Mouse (Mus musculus): Measurements from ENCODE around the gene Abhd18.
"Not testable (repeated sequence)": the region's sequence is repeated elsewhere in the genome, so short reads cannot be mapped to it uniquely, and the experiment has no call there.

Abhd18 gene

GRCm38 (mm10) chr3:40846957-40847017, at the start of gene Abhd18:
Gene Abhd18 (plus strand): TSS chr3:40846970.
- DNase-seq (ENCODE audit: low spot score): not testable (repeated sequence)

GRCm38 (mm10) chr3:40798054-40798453, 48.7 kb upstream of the Abhd18 start:
- no peak for DNase-seq (ENCODE audit: low spot score)

GRCm38 (mm10) chr3:40798500-40798899, 48.3 kb upstream of the Abhd18 start:
- DNase-seq (ENCODE audit: low spot score): peak; percentile 59

GRCm38 (mm10) chr3:40799530-40800372, 47.0 kb upstream of the Abhd18 start, which contains the start of gene Plk4:
Gene Plk4 (plus strand): TSS chr3:40800019.
- DNase-seq (ENCODE audit: low spot score): peak; percentile 93

- peak; percentile 64 for DNase-seq (ENCODE audit: low spot score)
These were observed 46.4 kb upstream of the Abhd18 start for GRCm38 (mm10) chr3:40800373-40800823.

GRCm38 (mm10) chr3:40806871-40807270, 39.9 kb upstream of the Abhd18 start:
- no peak for DNase-seq (ENCODE audit: low spot score)

GRCm38 (mm10) chr3:40808686-40809085, 38.1 kb upstream of the Abhd18 start:
- DNase-seq (ENCODE audit: low spot score): no peak

- no peak for DNase-seq (ENCODE audit: low spot score)
These were observed 36.9 kb upstream of the Abhd18 start for GRCm38 (mm10) chr3:40809894-40810293.

GRCm38 (mm10) chr3:40813275-40813674, 33.5 kb upstream of the Abhd18 start:
- no peak for DNase-seq (ENCODE audit: low spot score)

- not testable (repeated sequence) for DNase-seq (ENCODE audit: low spot score)
These were observed 1.2 kb upstream of the Abhd18 start for GRCm38 (mm10) chr3:40845521-40845920.

GRCm38 (mm10) chr3:40846473-40846956, 255 bp upstream of the Abhd18 start, which contains the start of gene Mfsd8:
Gene Mfsd8 (minus strand): TSS chr3:40846886.
- DNase-seq (ENCODE audit: low spot score): peak; percentile 96

GRCm38 (mm10) chr3:40847018-40847417, 248 bp downstream of the Abhd18 start:
- DNase-seq (ENCODE audit: low spot score): not testable (repeated sequence)

GRCm38 (mm10) chr3:40847936-40848335, 1.2 kb downstream of the Abhd18 start:
- not testable (repeated sequence) for DNase-seq (ENCODE audit: low spot score)

GRCm38 (mm10) chr3:40853123-40853738, 6.5 kb downstream of the Abhd18 start:
- DNase-seq (ENCODE audit: low spot score): not testable (repeated sequence)

GRCm38 (mm10) chr3:40893816-40894258, 47.1 kb downstream of the Abhd18 start:
- DNase-seq (ENCODE audit: low spot score): peak; percentile 98

GRCm38 (mm10) chr3:40894336-40894735, 47.6 kb downstream of the Abhd18 start:
- not testable (repeated sequence) for DNase-seq (ENCODE audit: low spot score)

GRCm38 (mm10) chr3:40902443-40902842, 55.7 kb downstream of the Abhd18 start, which contains the start of gene 1700034I23Rik:
Gene 1700034I23Rik (minus strand): TSS chr3:40902543.
- not testable (repeated sequence) for DNase-seq (ENCODE audit: low spot score)

GRCm38 (mm10) chr3:40938189-40938588, 91.4 kb downstream of the Abhd18 start:
- no peak for DNase-seq (ENCODE audit: low spot score)

GRCm38 (mm10) chr3:40938592-40938991, 91.8 kb downstream of the Abhd18 start:
- no peak for DNase-seq (ENCODE audit: low spot score)

- DNase-seq (ENCODE audit: low spot score): no peak
These were observed 92.2 kb downstream of the Abhd18 start for GRCm38 (mm10) chr3:40939019-40939418.

- DNase-seq (ENCODE audit: low spot score): peak; percentile 100
These were observed 102.6 kb downstream of the Abhd18 start, which contains the start of gene Larp1b for GRCm38 (mm10) chr3:40949170-40949902. Gene Larp1b (plus strand): TSS chr3:40949828.

GRCm38 (mm10) chr3:40949903-40950600, 103.3 kb downstream of the Abhd18 start:
- DNase-seq (ENCODE audit: low spot score): peak; percentile 47

All from spleen, adult 12 weeks (tissue).